Mouse (Mus musculus) E14TG2a.4 (cell line): ENCODE measurements at regions not wholly inside any gene's neighbourhood (a gene's known extent, or its start where the extent isn't known, plus 50 kb on each side); places are given as distances from the start of the nearest gene placed in this dataset.

Experiments used
- CTCF ChIP-seq: conservative IDR thresholded peaks from 2 replicates; pipeline ENCODE4 v1.5.1; 2014; ENCODE audit warnings: low read length
- NANOG ChIP-seq: IDR thresholded peaks from 2 replicates; pipeline ENCODE4 v1.6.1; 2014; ENCODE audit warnings: borderline replicate concordance, low read length, mixed read lengths
- POU5F1 ChIP-seq: IDR thresholded peaks from 2 replicates; pipeline ENCODE4 v1.6.1; 2014; ENCODE audit warnings: low read length, borderline replicate concordance

DNA sequence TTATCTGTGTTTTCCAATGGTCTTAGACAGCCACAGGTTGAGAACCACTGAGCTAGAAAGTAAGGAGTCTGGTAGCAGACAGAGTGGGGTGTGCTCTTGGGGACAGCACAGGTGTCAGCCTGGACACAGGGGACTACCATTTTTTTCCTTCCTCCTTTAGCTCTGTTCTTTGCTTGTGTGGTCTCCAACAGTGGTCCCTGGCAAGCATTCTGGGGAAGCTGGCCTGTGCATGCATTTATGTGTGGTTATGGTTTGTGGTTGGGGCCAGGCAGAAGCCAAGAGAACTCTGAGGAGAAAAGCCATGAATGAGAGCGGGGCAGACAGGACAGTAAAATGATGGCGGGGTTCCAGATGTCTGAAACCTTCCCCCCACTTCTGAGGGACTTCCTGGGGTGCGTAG is 107.2 kb downstream of the Ackr3 start:
- TF ChIP-seq CTCF (no peak), NANOG (no peak), POU5F1 (no peak)
